In genomic region chr1:156852409-156852808, GRCm38 (mm10) we compare ENCODE assay signal across 17 mouse cellular contexts. TPM values are rescaled to one million over a fixed set of nuclear protein-coding genes. Genes with fewer than 3 reads are reported as not detected.
A peak's percentile ranks its signal among the peaks of the same experiment; 100 is the strongest.
DNase-seq lines count a peak whose midpoint lies in the region; ATAC-seq and TF ChIP-seq lines count a peak whose summit lies in the region.
"Had no signal": no experiment of that assay in that cellular context is flagged by ENCODE, and none has a peak within 500 bp of the region (broad histone marks: within the 10 kb centered on the region; RNA-seq: fewer than 3 reads in every experiment).

No protein-coding gene starts in this region.

- H3K4me1 ChIP-seq in lung, embryonic 14.5 days (ENCODE audit: insufficient read depth): no peaks in the 10 kb centered on the region
- no peaks in the 10 kb centered on the region for H3K4me1 ChIP-seq in lung, adult 2 months (ENCODE audit: control insufficient read depth, insufficient read depth, low read length)
- no peaks in the 10 kb centered on the region for H3K4me1 ChIP-seq in embryonic facial prominence, embryonic 11.5 days (ENCODE audit: control insufficient read depth, insufficient read depth, low read length)
- H3K4me1 ChIP-seq in intestine, embryonic 16.5 days (ENCODE audit: control insufficient read depth, insufficient read depth, low read length): no peaks in the 10 kb centered on the region
- no peaks in the 10 kb centered on the region for H3K4me1 ChIP-seq in stomach, embryonic 15.5 days
- H3K4me1 ChIP-seq in midbrain, embryonic 13.5 days (replicated peaks): no peaks in the 10 kb centered on the region
- H3K4me1 ChIP-seq: midbrain, embryonic 15.5 days had no signal

- no peaks in the 10 kb centered on the region for H3K27me3 ChIP-seq in lung, embryonic 14.5 days (ENCODE audit: insufficient read depth, low read length)
- no peaks in the 10 kb centered on the region for H3K27me3 ChIP-seq in embryonic facial prominence, embryonic 11.5 days (ENCODE audit: control insufficient read depth, insufficient read depth, low read length)
- H3K27me3 ChIP-seq in intestine, embryonic 16.5 days (replicated peaks; ENCODE audit: control insufficient read depth, insufficient read depth, low read length): no peaks in the 10 kb centered on the region
- H3K27me3 ChIP-seq in stomach, embryonic 15.5 days (replicated peaks): no peaks in the 10 kb centered on the region
- H3K27me3 ChIP-seq in midbrain, embryonic 13.5 days: no peaks in the 10 kb centered on the region
- H3K27me3 ChIP-seq: hindbrain, embryonic 13.5 days; liver, embryonic 12.5 days; midbrain, embryonic 15.5 days had no signal

- H3K9me3 ChIP-seq in lung, embryonic 14.5 days (ENCODE audit: low read depth, low read length): no peaks in the 10 kb centered on the region
- no peaks in the 10 kb centered on the region for H3K9me3 ChIP-seq in embryonic facial prominence, embryonic 11.5 days (replicated peaks; ENCODE audit: control insufficient read depth, low read length)
- H3K9me3 ChIP-seq in intestine, embryonic 16.5 days (ENCODE audit: control insufficient read depth, low read length): no peaks in the 10 kb centered on the region
- H3K9me3 ChIP-seq in stomach, embryonic 15.5 days: no peaks in the 10 kb centered on the region
- H3K9me3 ChIP-seq in midbrain, embryonic 13.5 days: no peaks in the 10 kb centered on the region
- H3K9me3 ChIP-seq: hindbrain, embryonic 13.5 days; liver, embryonic 12.5 days; midbrain, embryonic 15.5 days had no signal

- ATAC-seq in lung, embryonic 14.5 days (ENCODE audit: insufficient read depth): no peak
- peak; percentile 75 for ATAC-seq in embryonic facial prominence, embryonic 11.5 days (replicated peaks; ENCODE audit: insufficient number of reproducible peaks, low FRiP score, low TSS enrichment, low read depth)
- peak; percentile 62 for ATAC-seq in intestine, embryonic 16.5 days
- peak; percentile 63; the same call in 1 of the 2 replicates for ATAC-seq in stomach, embryonic 15.5 days (ENCODE audit: insufficient read depth, low FRiP score, low read depth)
- ATAC-seq in midbrain, embryonic 13.5 days: no peak
- ATAC-seq: liver, embryonic 12.5 days; midbrain, embryonic 15.5 days had no signal

- no peak for TF ChIP-seq POLR2A in lung, adult 2 months (IDR thresholded peaks at IDR 0.05; ENCODE audit: borderline replicate concordance, extremely low read depth, low read depth, low read length)

- no peak overlapping the region for H3K9ac ChIP-seq in lung, embryonic 14.5 days
- H3K9ac ChIP-seq in embryonic facial prominence, embryonic 11.5 days (replicated peaks; ENCODE audit: low read length): no peak overlapping the region
- H3K9ac ChIP-seq in intestine, embryonic 16.5 days (ENCODE audit: low read depth, low read length): no peak overlapping the region
- no peak overlapping the region for H3K9ac ChIP-seq in stomach, embryonic 15.5 days
- no peak overlapping the region for H3K9ac ChIP-seq in midbrain, embryonic 13.5 days (replicated peaks)
- H3K9ac ChIP-seq: hindbrain, embryonic 13.5 days; liver, embryonic 12.5 days; midbrain, embryonic 15.5 days had no signal

- H3K27ac ChIP-seq in lung, embryonic 14.5 days (ENCODE audit: low read depth): peak overlapping the region; percentile 36; the same call in 1 of the 2 replicates
- H3K27ac ChIP-seq in embryonic facial prominence, embryonic 11.5 days (replicated peaks; ENCODE audit: low read depth, low read length): 0 out of 2 replicates have a peak overlapping the region, but pooled peaks have one; percentile 10
- H3K27ac ChIP-seq in intestine, embryonic 16.5 days (ENCODE audit: low read length): peak overlapping the region; percentile 59
- H3K27ac ChIP-seq in stomach, embryonic 15.5 days: peak overlapping the region; percentile 49; the same call in 1 of the 2 replicates
- H3K27ac ChIP-seq in midbrain, embryonic 13.5 days: no peak overlapping the region
- H3K27ac ChIP-seq: hindbrain, embryonic 13.5 days; liver, embryonic 12.5 days; midbrain, embryonic 15.5 days had no signal

- DNase-seq in lung, embryonic 14.5 days: no peak
- no peak for DNase-seq in lung, adult 2 months
- DNase-seq in embryonic facial prominence, embryonic 11.5 days (ENCODE audit: low spot score): peak; percentile 82
- DNase-seq in heart, adult 8-10 months (ENCODE audit: low spot score): no peak
- DNase-seq: adrenal gland, postnatal 14 days; cerebellum, adult 11-12 months; gastrocnemius, postnatal 14 days; kidney, adult 2 months; kidney, postnatal 25 days; layer of hippocampus, adult 9-11 months had no signal

- H3K4me2 ChIP-seq in lung, embryonic 14.5 days: no peak overlapping the region
- H3K4me2 ChIP-seq in embryonic facial prominence, embryonic 11.5 days (ENCODE audit: low read depth, low read length): no peak overlapping the region
- no peak overlapping the region for H3K4me2 ChIP-seq in intestine, embryonic 16.5 days (ENCODE audit: low read depth, low read length)
- no peak overlapping the region for H3K4me2 ChIP-seq in stomach, embryonic 15.5 days
- H3K4me2 ChIP-seq in midbrain, embryonic 13.5 days (replicated peaks): no peak overlapping the region
- H3K4me2 ChIP-seq: hindbrain, embryonic 13.5 days; liver, embryonic 12.5 days; midbrain, embryonic 15.5 days had no signal

- no peaks in the 10 kb centered on the region for H3K36me3 ChIP-seq in lung, embryonic 14.5 days (ENCODE audit: insufficient read depth)
- H3K36me3 ChIP-seq in embryonic facial prominence, embryonic 11.5 days (replicated peaks; ENCODE audit: control insufficient read depth, insufficient read depth, low read depth, low read length): no peaks in the 10 kb centered on the region
- H3K36me3 ChIP-seq in intestine, embryonic 16.5 days (ENCODE audit: control insufficient read depth, insufficient read depth, low read length): no peaks in the 10 kb centered on the region
- no peaks in the 10 kb centered on the region for H3K36me3 ChIP-seq in stomach, embryonic 15.5 days
- H3K36me3 ChIP-seq in midbrain, embryonic 13.5 days: 0 out of 2 replicates have a peak, but pooled peaks cover 3% of the 10 kb centered on the region
- H3K36me3 ChIP-seq: hindbrain, embryonic 13.5 days; liver, embryonic 12.5 days; midbrain, embryonic 15.5 days had no signal

- TF ChIP-seq CTCF in lung, embryonic 14.5 days (IDR thresholded peaks at IDR 0.05; ENCODE audit: low read depth): no peak
- TF ChIP-seq CTCF in lung, adult 2 months (IDR thresholded peaks at IDR 0.05; ENCODE audit: insufficient read depth, low read length): no peak

- WGBS in lung, embryonic 14.5 days: 46% methylated on average over 9 of the region's 9 CpGs
- WGBS in lung, adult 2 months: 66% methylated on average over 9 of the region's 9 CpGs
- 41% methylated on average over 9 of the region's 9 CpGs for WGBS in embryonic facial prominence, embryonic 11.5 days
- 50% methylated on average over 9 of the region's 9 CpGs for WGBS in intestine, embryonic 16.5 days
- WGBS in stomach, embryonic 15.5 days: 38% methylated on average over 9 of the region's 9 CpGs
- WGBS in midbrain, embryonic 13.5 days: 88% methylated on average over 9 of the region's 9 CpGs

- H3K4me3 ChIP-seq in lung, embryonic 14.5 days (ENCODE audit: low read depth, low read length): no peak overlapping the region
- H3K4me3 ChIP-seq in lung, adult 2 months (replicated peaks; ENCODE audit: extremely low read depth, low read depth, low read length): no peak overlapping the region
- no peak overlapping the region for H3K4me3 ChIP-seq in embryonic facial prominence, embryonic 11.5 days (ENCODE audit: low read depth, low read length)
- H3K4me3 ChIP-seq in intestine, embryonic 16.5 days (ENCODE audit: low read length): no peak overlapping the region
- H3K4me3 ChIP-seq in stomach, embryonic 15.5 days (replicated peaks): no peak overlapping the region
- no peak overlapping the region for H3K4me3 ChIP-seq in midbrain, embryonic 13.5 days (replicated peaks)
- H3K4me3 ChIP-seq: hindbrain, embryonic 13.5 days; liver, embryonic 12.5 days; midbrain, embryonic 15.5 days had no signal

RNA-seq across cellular contexts. Expression of gene Angptl1, which starts 14.0 kb away (rescaled TPM):
- polyA plus RNA-seq in lung, embryonic 14.5 days (2014; fragmentation: Nextera tagmentation; extraction: Ambion mirVana): 1.2 and 1.8 TPM in 2 replicates
- polyA plus RNA-seq in lung, adult 2 months (2012; rRNA removed): 0.09 and 0.96 TPM in 2 replicates
- 12.2 and 12.5 TPM in 2 replicates for polyA plus RNA-seq in embryonic facial prominence, embryonic 11.5 days (2014; fragmentation: Nextera tagmentation; extraction: Ambion mirVana)
- polyA plus RNA-seq in intestine, embryonic 16.5 days (2015; fragmentation: Nextera tagmentation; extraction: Ambion mirVana): 29.4 and 29.8 TPM in 2 replicates
- 17.1 and 17.8 TPM in 2 replicates for polyA plus RNA-seq in stomach, embryonic 15.5 days (2015; fragmentation: Nextera tagmentation; extraction: Ambion mirVana)
- polyA plus RNA-seq in midbrain, embryonic 13.5 days (2015; fragmentation: Nextera tagmentation; extraction: Ambion mirVana): 0.57 and 0.86 TPM in 2 replicates
- 1 to 10 TPM; 2.7 to 4.6 (median 3.0) TPM for total RNA-seq in heart, adult 8-10 months (2022)
- total RNA-seq: common myeloid progenitor, adult 5-6 weeks had no signal

Comparison
In these comparisons a context has a peak if more than half of its experiments do, and no peak if none do; other contexts are left out.
1. ATAC-seq: peak in embryonic facial prominence, embryonic 11.5 days (single experiment), intestine, embryonic 16.5 days (single experiment) and stomach, embryonic 15.5 days (single experiment); none in lung, embryonic 14.5 days (single experiment) and midbrain, embryonic 13.5 days (single experiment).